Mouse (Mus musculus): Measurements from ENCODE around the gene Arhgef18.

Gene Arhgef18

GRCm38 (mm10) chr8:3451992-3452391 lies 59.2 kb downstream of the Arhgef18 start:
- in situ Hi-C loops (cut with MboI), result no loop called here

GRCm38 (mm10) chr8:3463248-3463647 lies 70.4 kb downstream of the Arhgef18 start:
- in situ Hi-C loops (cut with MboI), result no loop called here

GRCm38 (mm10) chr8:3464309-3464708 lies 71.5 kb downstream of the Arhgef18 start:
- in situ Hi-C loops (cut with MboI), result no loop called here

- in situ Hi-C loops (cut with MboI), result no loop called here
Measured at GRCm38 (mm10) chr8:3467006-3467885, 74.4 kb downstream of the Arhgef18 start, which contains the start of gene Pex11g. Gene Pex11g, minus strand, starts transcription at chr8:3467680.

GRCm38 (mm10) chr8:3467886-3468545 lies 75.2 kb downstream of the Arhgef18 start:
- in situ Hi-C loops (cut with MboI), result no loop called here

GRCm38 (mm10) chr8:3468838-3469237 lies 76.0 kb downstream of the Arhgef18 start:
- in situ Hi-C loops (cut with MboI), result no loop called here

- in situ Hi-C loops (cut with MboI), result no loop called here
Measured at GRCm38 (mm10) chr8:3470562-3470961, 77.8 kb downstream of the Arhgef18 start, which contains the start of gene Tex45. Gene Tex45, plus strand, starts transcription at chr8:3470862.

GRCm38 (mm10) chr8:3475715-3476429 lies 83.1 kb downstream of the Arhgef18 start:
- in situ Hi-C loops (cut with MboI), result no loop called here

- in situ Hi-C loops (cut with MboI), result no loop called here
Measured at GRCm38 (mm10) chr8:3480221-3480785, 87.5 kb downstream of the Arhgef18 start.

- in situ Hi-C loops (cut with MboI), result no loop called here
Measured at GRCm38 (mm10) chr8:3481605-3482004, 88.8 kb downstream of the Arhgef18 start.

- in situ Hi-C loops (cut with MboI), result no loop called here
Measured at GRCm38 (mm10) chr8:3482240-3482740, 89.5 kb downstream of the Arhgef18 start.

GRCm38 (mm10) chr8:3483546-3483945 lies 90.7 kb downstream of the Arhgef18 start:
- in situ Hi-C loops (cut with MboI), result no loop called here

GRCm38 (mm10) chr8:3485192-3485591 lies 92.4 kb downstream of the Arhgef18 start:
- in situ Hi-C loops (cut with MboI), result no loop called here

- in situ Hi-C loops (cut with MboI), result no loop called here
Measured at GRCm38 (mm10) chr8:3492901-3493844, 100.4 kb downstream of the Arhgef18 start, which contains the start of gene Zfp358. Gene Zfp358, plus strand, starts transcription at chr8:3493138.

GRCm38 (mm10) chr8:3493845-3494208 lies 101.0 kb downstream of the Arhgef18 start:
- in situ Hi-C loops (cut with MboI), result no loop called here

- in situ Hi-C loops (cut with MboI), result no loop called here
Measured at GRCm38 (mm10) chr8:3495578-3496427, 103.0 kb downstream of the Arhgef18 start.

GRCm38 (mm10) chr8:3496428-3496748 lies 103.6 kb downstream of the Arhgef18 start:
- in situ Hi-C loops (cut with MboI), result no loop called here

GRCm38 (mm10) chr8:3498583-3498982 lies 105.8 kb downstream of the Arhgef18 start:
- in situ Hi-C loops (cut with MboI), result no loop called here

- in situ Hi-C loops (cut with MboI), result no loop called here
Measured at GRCm38 (mm10) chr8:3499751-3500150, 106.9 kb downstream of the Arhgef18 start.
